Mouse (Mus musculus): ENCODE measurements around the gene Fam172a.

DNA sequence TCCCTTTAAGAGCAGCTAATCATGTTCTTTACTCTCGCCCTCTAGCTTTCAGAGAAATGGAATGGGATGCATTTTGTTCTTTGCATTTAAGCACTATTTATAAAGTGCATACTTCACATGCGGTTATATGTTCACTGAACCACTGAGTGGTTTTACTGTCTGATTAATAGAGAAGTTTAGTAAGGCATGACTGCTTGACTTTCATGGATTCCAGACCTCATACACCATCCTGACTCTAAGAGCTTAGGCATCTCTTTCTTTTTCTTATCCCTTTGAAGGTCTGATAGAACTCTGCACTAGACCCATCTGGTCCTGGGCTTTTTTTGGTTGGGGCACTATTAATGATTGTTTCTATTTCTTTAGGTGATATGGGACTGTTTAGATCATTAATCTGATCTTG lies 75.8 kb downstream of the Fam172a start:
- TF ChIP-seq TAL1 (IDR thresholded peaks at IDR 0.05; ENCODE audit: low read length) = no peak
- TF ChIP-seq GATA1 (IDR thresholded peaks at IDR 0.05; ENCODE audit: low read length) = no peak

Measured in erythroblast, embryonic 14.5 days (primary cell).